Mouse (Mus musculus): ENCODE results near the gene Lrmda.

DNA sequence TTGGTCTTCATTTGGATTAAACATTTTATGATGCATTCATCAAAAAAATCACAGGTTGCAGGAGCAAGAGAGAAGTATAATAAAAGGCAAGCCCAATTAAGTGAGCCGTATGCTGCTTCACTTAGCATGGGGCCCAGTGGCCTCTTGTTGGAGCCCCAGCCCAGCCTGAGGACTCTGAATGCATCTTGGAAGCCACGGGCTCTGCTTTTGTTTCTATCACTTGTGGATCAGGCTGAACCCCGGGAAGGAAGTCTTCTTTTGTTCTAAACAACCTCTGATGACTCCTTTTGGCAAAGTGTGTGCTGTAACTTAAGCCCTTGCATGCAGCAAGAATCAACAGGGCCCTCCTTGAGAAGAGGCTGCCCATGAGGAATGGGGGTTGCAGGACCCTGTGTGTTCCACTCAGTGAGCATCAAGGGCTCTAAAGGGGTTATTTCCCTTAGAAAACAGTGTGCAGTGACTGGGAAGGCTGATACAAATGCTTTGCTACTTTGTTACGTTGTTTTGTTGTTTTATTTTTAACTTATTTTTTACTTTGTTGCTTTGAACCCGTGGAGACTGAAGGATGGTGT lies 789.2 kb downstream of the Lrmda start:
- TF ChIP-seq POLR2A (IDR thresholded peaks at IDR 0.05; ENCODE audit: control insufficient read depth, extremely low read depth, insufficient read depth, low read length, poor library complexity) (no peak), CTCF (IDR thresholded peaks at IDR 0.05; ENCODE audit: borderline replicate concordance, control insufficient read depth, extremely low read depth, insufficient read depth, low read length, poor library complexity) (no peak)
